Mouse (Mus musculus) left cerebral cortex, postnatal 4 days (tissue): ENCODE results near the gene Top1. TPM values are rescaled to one million over a fixed set of nuclear protein-coding genes. Genes with fewer than 3 reads are reported as not detected.

ENCODE experiments used
- DNase-seq: peaks from one replicate; pipeline ENCODE4 v3.0.0-alpha.2; 2022
- intact Hi-C: fragments of 180-260 bp; cut with DNase I; formaldehyde crosslinking; loops from one replicate; pipeline ENCODE4 v1.15.1; 2025
- microRNA-seq: library from miRNA; unstranded; fragments of <30 nt; microRNA quantifications from one replicate; pipeline ENCODE4 v1.2.0, GENCODE M21; 2022
- total RNA-seq, 2 experiments: library from RNA; stranded (reverse); gene quantifications; 2 replicates each; pipeline ENCODE4 v1.2.3; 2021

Top1 gene
- total RNA-seq, 2 experiments from 2014 or later = 105 to 122 TPM

- intact Hi-C loops = loop anchor here (10.0 kb wide), 1 partner anchor 107 kb away; the partner anchor contains the start of gene Zhx3
- DNase-seq = no peak
Observed at GRCm38 (mm10) chr2:160768097-160768695, 122.5 kb downstream of the Top1 start.

DNA sequence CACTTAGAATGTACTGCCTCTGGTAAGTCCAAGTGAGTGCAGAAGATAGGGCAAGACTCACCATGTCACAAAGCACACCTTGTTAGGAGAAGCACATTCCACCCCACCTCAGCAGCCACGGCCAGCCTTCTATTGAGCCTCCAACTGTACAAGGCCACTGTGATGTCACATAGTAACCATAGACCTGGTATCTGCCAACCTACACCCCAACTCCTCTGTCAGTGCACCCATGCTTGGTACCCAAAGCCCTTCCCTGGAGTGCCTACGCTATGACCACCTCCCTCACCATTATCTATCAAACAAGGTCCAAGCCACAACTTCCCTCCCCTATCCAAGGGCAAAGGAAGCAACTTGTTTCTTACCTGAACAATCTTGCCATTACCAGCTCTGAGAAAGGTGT is 123.3 kb downstream of the Top1 start:
- no peak for DNase-seq
- intact Hi-C loops = loop anchor here (10.0 kb wide), 1 partner anchor 106 kb away; the partner anchor contains the start of gene Zhx3

- intact Hi-C loops = no loop called here
- no peak for DNase-seq
Observed at GRCm38 (mm10) chr2:160770409-160770808, 124.7 kb downstream of the Top1 start.

DNA sequence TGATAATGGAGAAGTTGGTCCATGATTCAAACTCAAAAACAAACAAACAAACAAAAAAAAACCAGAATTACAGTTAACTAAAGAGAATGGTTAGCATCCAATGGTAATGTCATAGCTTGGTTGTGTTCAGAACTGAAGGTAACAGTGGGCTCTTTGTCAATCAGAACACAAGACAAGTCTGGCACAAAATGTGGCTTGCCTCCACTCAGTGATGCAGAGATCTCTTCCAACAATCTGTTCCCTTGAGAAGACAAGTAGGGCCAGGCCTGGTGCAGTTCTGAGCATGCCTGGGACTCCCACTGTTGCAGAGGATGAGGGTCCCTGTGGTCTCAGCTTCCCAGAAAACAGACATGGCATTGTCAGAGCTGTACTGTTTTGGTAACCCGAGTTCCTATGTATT is 125.2 kb downstream of the Top1 start:
- DNase-seq = no peak
- intact Hi-C loops = no loop called here

DNA sequence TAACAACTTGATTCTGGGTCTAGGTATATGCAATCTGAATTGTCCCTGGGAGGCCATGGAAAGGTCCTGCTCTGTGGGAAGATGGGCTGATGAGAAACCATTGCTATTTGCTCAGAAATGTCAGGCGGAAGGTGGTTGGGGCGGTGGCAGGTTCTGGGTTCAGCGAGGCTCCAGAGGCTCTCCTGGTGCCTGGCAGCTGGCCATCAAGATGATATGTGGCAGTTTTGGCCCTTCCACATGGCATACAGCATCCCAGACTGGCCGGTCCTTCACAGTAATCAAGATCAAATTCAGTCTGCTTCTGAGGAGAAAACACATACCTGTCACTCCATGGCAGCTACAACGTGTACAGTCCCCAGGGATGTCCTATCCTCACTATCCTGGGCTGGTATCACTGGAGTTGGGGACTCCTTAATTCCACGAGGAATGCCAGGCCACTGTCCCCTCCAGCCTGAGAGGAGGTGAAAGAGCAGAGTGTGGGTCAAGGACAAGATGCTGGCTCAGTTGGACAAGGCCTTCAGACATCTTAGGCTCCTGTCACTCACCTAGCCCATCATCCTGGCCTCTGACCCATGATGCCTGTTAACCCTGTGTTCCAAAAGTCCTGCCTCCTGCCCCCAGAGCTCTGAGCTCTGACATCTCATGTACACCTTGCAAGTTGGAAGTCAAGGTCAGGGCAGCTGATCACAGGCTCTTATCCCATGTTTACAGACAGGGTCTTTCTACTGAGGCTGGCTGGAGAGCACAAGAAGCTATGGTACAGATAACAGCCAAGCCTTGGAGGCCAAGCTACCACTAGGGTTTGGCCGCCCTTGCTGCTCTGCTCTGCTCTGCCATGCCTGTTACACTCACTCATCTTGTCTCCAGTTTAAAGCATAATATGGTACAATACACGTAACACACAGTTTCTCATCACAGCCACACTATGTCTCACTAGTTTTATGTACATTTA is 125.9 kb downstream of the Top1 start:
- DNase-seq = no peak
- intact Hi-C loops = no loop called here

Small RNA genes within 50 kb of the gene (microRNA-seq; reads per million reads assigned to microRNA genes)
- not detected for gene Gm23968

Other genes with a start within 250 kb of the Top1 start
- gene Plcg1, start 85.4 kb downstream of the Top1 start, total RNA-seq = 100 to 1,000 TPM; 176 to 190 TPM
- 10 to 100 TPM; 68.2 to 68.4 TPM for gene Zhx3, start 227.1 kb downstream of the Top1 start, total RNA-seq
- gene Lpin3, start 234.8 kb downstream of the Top1 start, total RNA-seq = under 1 TPM; 0.16 to 0.36 TPM